Mouse (Mus musculus) bone marrow, adult 2 months (tissue): ENCODE measurements at regions not wholly inside any gene's neighbourhood (a gene's known extent, or its start where the extent isn't known, plus 50 kb on each side); places are given as distances from the start of the nearest gene placed in this dataset.

Experiments used
- H3K27ac ChIP-seq: fragments of 200-500 bp; 2 replicates; pipeline ENCODE4 v1.5.1; 2012; ENCODE audit warnings: low read depth, mild to moderate bottlenecking, control low read depth, inconsistent platforms, low read length; ENCODE audit not compliant: control insufficient read depth, poor library complexity, insufficient read depth
- H3K4me1 ChIP-seq: fragments of 200-500 bp; 2 replicates; pipeline ENCODE4 v1.6.1; 2011; ENCODE audit warnings: low read length; ENCODE audit not compliant: control insufficient read depth, insufficient read depth
- H3K4me3 ChIP-seq: fragments of 200-500 bp; replicated peaks from 2 replicates; pipeline ENCODE3; 2011; ENCODE audit warnings: mild to moderate bottlenecking, low read depth, low read length, control low read depth; ENCODE audit not compliant: control insufficient read depth
- CTCF ChIP-seq: fragments of 200-500 bp; IDR thresholded peaks from 2 replicates; pipeline ENCODE4 v1.5.1; 2011; ENCODE audit warnings: low read length, control low read depth; ENCODE audit not compliant: control insufficient read depth, insufficient read depth
- POLR2A ChIP-seq: fragments of 200-500 bp; IDR thresholded peaks from 2 replicates; pipeline ENCODE4 v1.6.1; 2011; ENCODE audit warnings: low read depth, mild to moderate bottlenecking, control low read depth, low read length, borderline replicate concordance; ENCODE audit not compliant: control insufficient read depth
- WGBS: fragments of 180-500 bp; shearing (Covaris S2); methylation state at CpG from one replicate; pipeline ENCODE4 v1.1.7; 2018; 5-methylcytosine and 5-hydroxymethylcytosine counted together

GRCm38 (mm10) chr13:31240546-31240945 lies 266.5 kb downstream of the Gm5447 start:
- TF ChIP-seq CTCF: no peak
- no peak for TF ChIP-seq POLR2A
- 87% methylated on average over 6 of the region's 6 CpGs for WGBS

GRCm38 (mm10) chr13:31248996-31249395 lies 275.0 kb downstream of the Gm5447 start:
- Histone ChIP-seq H3K4me1 (no peaks in the 10 kb centered on the region), H3K27ac (no peak overlapping the region), H3K4me3 (no peak overlapping the region)
- TF ChIP-seq CTCF (no peak), POLR2A (no peak)
- 93% methylated on average over 3 of the region's 3 CpGs for WGBS

More at GRCm38 (mm10) chr13:31240546-31240945, 266.5 kb downstream of the Gm5447 start:
- Histone ChIP-seq H3K4me1 (no peaks in the 10 kb centered on the region), H3K4me3 (no peak overlapping the region), H3K27ac (no peak overlapping the region)

GRCm38 (mm10) chr13:31249525-31249924 lies 275.5 kb downstream of the Gm5447 start:
- WGBS: 72% methylated on average over 5 of the region's 5 CpGs
- Histone ChIP-seq H3K27ac (no peak overlapping the region), H3K4me1 (no peaks in the 10 kb centered on the region), H3K4me3 (no peak overlapping the region)
- TF ChIP-seq CTCF (no peak), POLR2A (no peak)

GRCm38 (mm10) chr13:31254016-31254415 lies 280.0 kb downstream of the Gm5447 start:
- H3K4me3 ChIP-seq: no peak overlapping the region
- no peaks in the 10 kb centered on the region for H3K4me1 ChIP-seq
- no peak overlapping the region for H3K27ac ChIP-seq
- 70% methylated on average over 4 of the region's 4 CpGs for WGBS
- TF ChIP-seq CTCF (no peak), POLR2A (no peak)

GRCm38 (mm10) chr13:31254744-31255143 lies 280.7 kb downstream of the Gm5447 start:
- TF ChIP-seq POLR2A (no peak), CTCF (no peak)
- Histone ChIP-seq H3K27ac (no peak overlapping the region), H3K4me3 (no peak overlapping the region), H3K4me1 (no peaks in the 10 kb centered on the region)
- WGBS: 80% methylated on average over 3 of the region's 3 CpGs

- WGBS: 81% methylated on average over 3 of the region's 3 CpGs
- Histone ChIP-seq H3K27ac (no peak overlapping the region), H3K4me1 (no peaks in the 10 kb centered on the region), H3K4me3 (no peak overlapping the region)
- TF ChIP-seq CTCF: no peak
- TF ChIP-seq POLR2A: no peak
Observed at GRCm38 (mm10) chr13:31255506-31255905, 281.5 kb downstream of the Gm5447 start.

GRCm38 (mm10) chr13:31267865-31268264 lies 288.1 kb upstream of the Foxq1 start:
- WGBS: 77% methylated on average over 3 of the region's 3 CpGs
- H3K27ac ChIP-seq: no peak overlapping the region
- TF ChIP-seq CTCF: no peak

GRCm38 (mm10) chr13:31276005-31276644 lies 279.8 kb upstream of the Foxq1 start:
- 34% methylated on average over 6 of the region's 6 CpGs for WGBS

More at GRCm38 (mm10) chr13:31267865-31268264, 288.1 kb upstream of the Foxq1 start:
- H3K4me3 ChIP-seq: no peak overlapping the region
- no peaks in the 10 kb centered on the region for H3K4me1 ChIP-seq

GRCm38 (mm10) chr13:31290630-31291029 lies 265.3 kb upstream of the Foxq1 start:
- TF ChIP-seq POLR2A (no peak), CTCF (no peak)
- Histone ChIP-seq H3K4me3 (no peak overlapping the region), H3K4me1 (no peaks in the 10 kb centered on the region; the same call in 1 of the 2 replicates), H3K27ac (no peak overlapping the region)
- WGBS: 7% methylated on average over 7 of the region's 7 CpGs

More at GRCm38 (mm10) chr13:31276005-31276644, 279.8 kb upstream of the Foxq1 start:
- Histone ChIP-seq H3K4me1 (no peaks in the 10 kb centered on the region), H3K27ac (no peak overlapping the region), H3K4me3 (no peak overlapping the region)
- no peak for TF ChIP-seq CTCF
- TF ChIP-seq POLR2A: no peak
